Mouse (Mus musculus): ENCODE data around the gene Cep97. TPM values are rescaled to one million over a fixed set of nuclear protein-coding genes. Genes with fewer than 3 reads are reported as not detected.
A peak's percentile ranks its signal among the peaks of the same experiment; 100 is the strongest.
"Not testable (repeated sequence)": the region's sequence is repeated elsewhere in the genome, so short reads cannot be mapped to it uniquely, and the experiment has no call there.

Gene Cep97
- polyA plus RNA-seq, 1 experiment from 2014 or later, result 10.4 TPM

DNA sequence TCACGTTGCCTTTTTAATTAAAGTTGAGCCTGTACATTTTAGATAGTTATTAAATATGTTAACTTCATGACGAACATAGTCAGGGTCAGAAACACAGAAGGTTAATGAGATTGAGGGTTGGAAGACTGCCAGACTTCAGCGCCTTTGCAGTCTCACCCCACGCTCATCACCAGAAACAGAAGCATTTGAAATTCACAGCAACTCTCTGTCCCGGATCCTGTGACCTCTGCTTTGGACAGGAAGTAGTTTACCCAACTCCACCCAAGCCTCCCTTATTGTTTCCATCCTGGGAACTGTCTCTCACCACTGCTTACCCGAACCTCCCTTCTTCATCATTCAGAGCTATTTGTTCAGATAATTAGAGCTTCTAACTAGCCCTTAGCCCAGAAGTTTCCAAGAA, 58.6 kb downstream of the Cep97 start:
- Histone ChIP-seq H3K36me3 (no peaks in the 10 kb centered on the region), H3K27me3 (no peaks in the 10 kb centered on the region), H3K27ac (no peak overlapping the region), H3K9me3 (no peaks in the 10 kb centered on the region), H3K4me2 (no peak overlapping the region), H3K4me3 (no peak overlapping the region), H3K9ac (no peak overlapping the region), H3K4me1 (no peaks in the 10 kb centered on the region)
- ATAC-seq (ENCODE audit: insufficient number of reproducible peaks, insufficient read depth, low FRiP score, low TSS enrichment, low read depth), result no peak
- WGBS, result 73% methylated on average over 6 of the region's 6 CpGs

DNA sequence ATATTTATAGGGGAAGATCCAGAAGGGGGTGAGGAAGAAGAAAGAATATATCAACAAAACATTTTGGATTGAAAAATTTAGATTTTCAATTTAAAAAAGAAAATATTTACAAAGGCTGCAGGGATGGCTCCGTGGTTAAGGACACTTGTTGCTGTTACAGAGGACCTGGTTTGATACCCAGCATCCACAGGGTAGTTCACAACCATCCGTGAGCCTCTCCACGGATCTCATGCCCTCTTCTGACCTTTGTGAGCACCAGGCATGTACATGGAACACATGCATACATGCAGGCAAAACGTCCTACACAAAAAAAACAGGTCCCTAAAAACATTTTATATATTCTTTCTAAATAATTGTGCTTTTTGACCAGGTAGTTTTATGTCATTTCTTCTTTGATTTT, 70.8 kb downstream of the Cep97 start:
- Histone ChIP-seq H3K4me2 (no peak overlapping the region), H3K4me1 (no peaks in the 10 kb centered on the region), H3K27ac (no peak overlapping the region), H3K27me3 (no peaks in the 10 kb centered on the region), H3K9ac (no peak overlapping the region), H3K36me3 (0 out of 2 replicates have a peak, but pooled peaks cover 6% of the 10 kb centered on the region), H3K9me3 (no peaks in the 10 kb centered on the region), H3K4me3 (no peak overlapping the region)
- WGBS, result 59% methylated on average over 4 of the region's 4 CpGs
- no peak for ATAC-seq (ENCODE audit: insufficient number of reproducible peaks, insufficient read depth, low FRiP score, low TSS enrichment, low read depth)

DNA sequence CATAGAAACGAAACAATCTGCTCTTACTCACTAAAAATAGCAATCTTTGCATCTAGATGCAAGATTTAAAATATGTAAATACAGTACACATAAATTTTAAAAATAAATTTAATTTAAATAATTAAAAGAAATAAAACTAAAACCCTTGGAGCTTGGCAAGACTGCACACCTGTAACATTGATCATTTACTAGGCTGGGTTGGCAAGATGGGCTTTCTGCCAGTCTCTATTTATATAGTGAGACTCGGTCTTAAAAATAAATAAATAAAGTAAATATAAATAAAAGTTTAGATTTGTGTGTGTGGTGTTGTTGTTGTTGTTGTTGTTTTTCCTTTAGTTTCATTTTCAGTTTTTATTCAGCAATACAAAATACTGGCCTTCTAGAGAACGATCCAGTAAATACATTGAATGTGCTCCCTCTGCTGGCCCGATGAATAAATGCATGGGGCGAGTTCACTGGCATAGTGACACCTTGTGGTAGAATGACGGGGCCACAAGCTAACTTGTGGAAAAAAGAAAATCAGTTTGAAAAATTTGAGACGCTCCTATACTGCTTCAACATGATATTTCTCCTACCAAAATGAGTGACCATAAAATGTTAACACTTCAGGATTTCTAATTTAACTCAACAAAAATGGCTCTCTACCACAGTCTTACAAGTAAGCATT, 71.4 kb downstream of the Cep97 start:
- H3K9me3 ChIP-seq, result no peaks in the 10 kb centered on the region
- no peaks in the 10 kb centered on the region for H3K4me1 ChIP-seq
- ATAC-seq (ENCODE audit: insufficient number of reproducible peaks, insufficient read depth, low FRiP score, low TSS enrichment, low read depth), result no peak
- no peak overlapping the region for H3K9ac ChIP-seq
- no peak overlapping the region for H3K4me3 ChIP-seq
- H3K4me2 ChIP-seq, result no peak overlapping the region
- H3K27me3 ChIP-seq, result no peaks in the 10 kb centered on the region
- 0 out of 2 replicates have a peak, but pooled peaks cover 6% of the 10 kb centered on the region for H3K36me3 ChIP-seq
- 24% methylated on average over 7 of the region's 7 CpGs for WGBS
- H3K27ac ChIP-seq, result no peak overlapping the region

DNA sequence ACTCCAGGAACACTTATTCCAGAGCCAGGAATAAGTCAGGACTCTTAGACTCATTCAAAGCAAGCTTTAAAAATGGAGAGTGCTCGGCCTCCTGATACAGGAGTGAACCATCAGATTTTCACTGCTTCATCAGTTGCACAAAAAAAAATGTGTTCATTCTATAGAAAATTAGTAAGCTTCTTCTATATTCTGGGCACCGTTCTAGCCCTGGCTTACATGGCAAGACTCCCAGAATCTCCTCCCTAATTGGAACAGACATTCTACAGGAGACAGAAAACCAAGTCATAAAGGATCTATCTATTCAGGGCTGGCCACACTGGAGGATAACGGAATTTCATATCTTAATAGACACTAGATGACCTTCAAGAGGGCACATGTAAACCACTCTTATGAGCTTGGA, 73.6 kb downstream of the Cep97 start:
- WGBS, result 83% methylated on average over 3 of the region's 3 CpGs
- H3K9ac ChIP-seq, result no peak overlapping the region
- no peak overlapping the region for H3K4me2 ChIP-seq
- no peak overlapping the region for H3K27ac ChIP-seq
- peaks cover 9% of the 10 kb centered on the region for H3K36me3 ChIP-seq
- H3K27me3 ChIP-seq, result no peaks in the 10 kb centered on the region
- no peak overlapping the region for H3K4me3 ChIP-seq
- H3K4me1 ChIP-seq, result no peaks in the 10 kb centered on the region
- ATAC-seq (ENCODE audit: insufficient number of reproducible peaks, insufficient read depth, low FRiP score, low TSS enrichment, low read depth), result no peak
- H3K9me3 ChIP-seq, result no peaks in the 10 kb centered on the region

DNA sequence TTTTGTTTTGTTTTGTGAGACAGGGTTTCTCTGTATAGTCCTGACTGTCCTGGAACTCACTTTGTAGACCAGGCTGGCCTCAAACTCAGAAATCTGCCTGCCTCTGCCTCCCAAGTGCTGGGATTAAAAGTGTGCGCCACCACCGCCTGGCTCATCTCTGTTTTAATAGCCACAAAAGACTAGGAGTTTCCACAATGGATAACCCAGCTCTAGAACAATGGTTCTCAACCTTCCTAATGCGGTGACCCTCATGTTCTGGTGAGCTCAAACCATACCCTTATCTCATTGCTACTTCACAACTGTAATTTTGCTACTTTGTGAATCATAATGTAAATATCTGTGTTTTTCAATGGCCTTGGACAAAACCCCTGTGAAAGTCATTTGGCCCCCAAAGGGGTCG, 75.2 kb downstream of the Cep97 start:
- not testable (repeated sequence) for ATAC-seq (ENCODE audit: insufficient number of reproducible peaks, insufficient read depth, low FRiP score, low TSS enrichment, low read depth); H3K36me3 ChIP-seq
- 97% methylated on average over 4 of the region's 4 CpGs for WGBS

DNA sequence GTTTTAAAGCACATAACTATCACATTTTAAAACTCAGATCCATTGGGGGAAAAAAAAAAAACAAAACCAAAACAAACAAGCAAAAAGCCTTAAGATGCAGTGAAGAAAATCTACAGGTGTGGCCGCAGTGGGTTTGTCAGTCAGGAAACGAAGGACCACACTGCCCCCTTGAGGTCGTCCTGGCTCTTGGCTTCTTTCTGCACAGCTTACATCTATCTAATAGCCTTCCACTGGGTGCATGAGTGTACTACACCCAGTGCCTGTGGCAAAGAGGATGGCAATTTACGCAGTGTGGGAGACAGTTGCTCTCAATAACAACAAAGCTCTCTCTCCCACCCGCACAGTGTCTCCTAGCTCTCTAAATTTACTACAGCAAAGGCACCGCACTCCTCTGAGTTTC, 76.2 kb downstream of the Cep97 start:
- 59% methylated on average over 6 of the region's 6 CpGs for WGBS
- Histone ChIP-seq H3K9me3 (no peaks in the 10 kb centered on the region), H3K4me2 (no peak overlapping the region), H3K27ac (no peak overlapping the region), H3K27me3 (no peaks in the 10 kb centered on the region), H3K36me3 (peaks cover 9% of the 10 kb centered on the region), H3K4me3 (no peak overlapping the region), H3K4me1 (no peaks in the 10 kb centered on the region), H3K9ac (no peak overlapping the region)
- ATAC-seq (ENCODE audit: insufficient number of reproducible peaks, insufficient read depth, low FRiP score, low TSS enrichment, low read depth), result no peak

More for the DNA sequence above, 75.2 kb downstream of the Cep97 start:
- not testable (repeated sequence) for H3K4me1 ChIP-seq, H3K27ac ChIP-seq, H3K9ac ChIP-seq, H3K4me2 ChIP-seq, H3K9me3 ChIP-seq, H3K27me3 ChIP-seq, H3K4me3 ChIP-seq

DNA sequence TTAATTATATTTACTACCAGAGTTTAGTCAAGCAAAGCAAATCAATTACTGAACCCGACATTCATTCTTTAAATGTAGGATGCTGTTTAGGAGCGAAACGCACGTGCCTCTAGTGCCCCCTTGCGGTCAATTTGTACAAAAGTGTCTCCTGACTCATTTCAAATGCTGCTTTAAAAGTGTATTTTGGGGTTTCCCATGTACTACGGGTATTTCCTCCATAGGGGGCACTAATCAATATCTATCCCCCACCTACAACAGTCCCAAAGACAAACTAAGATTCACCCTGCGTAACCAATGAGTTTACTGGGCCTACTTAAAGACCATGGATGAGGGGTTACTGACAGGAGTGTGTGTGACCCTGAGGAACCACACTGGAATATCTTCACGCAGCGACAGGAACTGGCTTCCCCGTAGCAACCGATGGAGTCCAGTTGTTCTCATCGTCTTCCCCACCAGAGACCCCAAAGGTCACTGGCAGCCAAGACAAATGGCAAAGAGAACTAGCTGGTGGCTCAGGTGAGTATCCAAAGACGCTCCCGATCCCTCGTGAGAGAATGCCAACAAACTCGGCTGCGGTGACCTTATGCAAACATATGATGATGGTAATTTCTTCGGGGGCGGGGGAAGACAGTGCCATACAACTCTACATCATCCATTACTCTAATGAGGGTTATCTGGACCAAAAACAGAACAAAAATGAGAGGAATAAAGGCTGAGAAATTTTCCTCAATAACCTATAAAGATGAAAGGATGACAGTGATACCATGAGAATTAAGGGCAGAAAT, 81.5 kb downstream of the Cep97 start:
- WGBS, result 57% methylated on average over 19 of the region's 19 CpGs
- 0 out of 2 replicates have a peak, but pooled peaks have one; percentile 32 for ATAC-seq (ENCODE audit: insufficient number of reproducible peaks, insufficient read depth, low FRiP score, low TSS enrichment, low read depth)
- Histone ChIP-seq H3K9ac (no peak overlapping the region), H3K9me3 (no peaks in the 10 kb centered on the region), H3K36me3 (peaks cover 11% of the 10 kb centered on the region), H3K4me2 (no peak overlapping the region), H3K27ac (no peak overlapping the region), H3K4me3 (no peak overlapping the region), H3K27me3 (no peaks in the 10 kb centered on the region), H3K4me1 (no peaks in the 10 kb centered on the region)

DNA sequence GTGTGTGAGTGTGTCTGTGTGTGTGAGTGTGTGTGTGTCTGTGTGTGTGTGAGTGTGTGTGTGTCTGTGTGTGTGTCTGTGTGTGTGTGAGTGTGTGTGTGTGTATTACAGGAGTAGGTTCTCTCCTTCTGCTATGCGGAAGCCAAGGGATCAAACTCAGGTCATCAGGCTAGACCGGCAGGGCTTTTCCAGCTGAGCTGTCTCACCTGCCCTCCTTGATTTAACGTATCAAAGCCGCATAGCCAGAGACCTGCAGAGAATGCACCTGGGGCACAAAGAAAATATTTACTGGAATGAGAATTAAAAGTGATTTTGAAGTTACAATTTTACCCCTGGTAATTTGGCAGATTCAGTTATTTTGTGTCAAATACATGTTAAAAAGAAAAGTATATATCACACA, 82.1 kb downstream of the Cep97 start:
- Histone ChIP-seq H3K4me3 (no peak overlapping the region), H3K36me3 (peaks cover 11% of the 10 kb centered on the region), H3K27me3 (no peaks in the 10 kb centered on the region), H3K27ac (no peak overlapping the region), H3K9me3 (no peaks in the 10 kb centered on the region), H3K9ac (no peak overlapping the region), H3K4me2 (no peak overlapping the region), H3K4me1 (no peaks in the 10 kb centered on the region)
- ATAC-seq (ENCODE audit: insufficient number of reproducible peaks, insufficient read depth, low FRiP score, low TSS enrichment, low read depth), result no peak
- WGBS, result 25% methylated on average over 4 of the region's 4 CpGs

DNA sequence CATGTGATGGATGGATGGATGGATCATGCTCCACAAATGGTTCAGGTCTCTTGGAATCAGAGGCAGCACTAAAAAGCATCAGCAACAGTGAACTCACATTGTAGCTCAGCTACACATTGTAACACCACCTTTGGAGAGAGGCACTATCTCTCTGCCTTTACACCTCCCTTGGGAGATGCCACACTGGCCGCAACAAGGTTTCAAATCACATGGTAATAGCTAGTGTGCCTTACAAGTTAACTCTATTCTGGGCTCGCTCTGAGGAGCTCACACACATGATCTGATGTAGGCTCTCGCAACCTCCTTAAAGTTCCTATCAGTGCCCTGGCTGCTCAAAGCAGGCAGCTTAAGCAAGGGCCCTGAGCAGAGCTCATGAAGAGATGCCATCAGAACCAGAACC, 84.2 kb downstream of the Cep97 start:
- 68% methylated on average over 3 of the region's 3 CpGs for WGBS
- Histone ChIP-seq H3K27me3 (no peaks in the 10 kb centered on the region), H3K9me3 (no peaks in the 10 kb centered on the region), H3K4me3 (no peak overlapping the region), H3K4me1 (no peaks in the 10 kb centered on the region), H3K36me3 (peaks cover 5% of the 10 kb centered on the region; the same call in 1 of the 2 replicates), H3K27ac (no peak overlapping the region), H3K9ac (no peak overlapping the region), H3K4me2 (no peak overlapping the region)
- no peak for ATAC-seq (ENCODE audit: insufficient number of reproducible peaks, insufficient read depth, low FRiP score, low TSS enrichment, low read depth)

Other genes starting within 250 kb of the Cep97 start
- gene Nfkbiz, start 96.0 kb downstream of the Cep97 start, polyA plus RNA-seq (2015; fragmentation: Nextera tagmentation; extraction: Ambion mirVana), result 5.3 and 5.5 TPM in 2 replicates
- gene Nxpe3, start 39.6 kb downstream of the Cep97 start, polyA plus RNA-seq (2015; fragmentation: Nextera tagmentation; extraction: Ambion mirVana), result 0.83 TPM in 2 replicates
- gene Rpl24, start 31.4 kb upstream of the Cep97 start, polyA plus RNA-seq (2015; fragmentation: Nextera tagmentation; extraction: Ambion mirVana), result 746 and 859 TPM in 2 replicates
- gene Zbtb11, start 39.0 kb upstream of the Cep97 start, polyA plus RNA-seq (2015; fragmentation: Nextera tagmentation; extraction: Ambion mirVana), result 22.9 and 25.4 TPM in 2 replicates
- gene Pcnp, start 94.9 kb upstream of the Cep97 start, polyA plus RNA-seq (2015; fragmentation: Nextera tagmentation; extraction: Ambion mirVana), result 272 and 285 TPM in 2 replicates
- gene Trmt10c, start 103.0 kb upstream of the Cep97 start, polyA plus RNA-seq (2015; fragmentation: Nextera tagmentation; extraction: Ambion mirVana), result 27.7 and 28.5 TPM in 2 replicates
- gene Senp7, start 113.5 kb upstream of the Cep97 start, polyA plus RNA-seq (2015; fragmentation: Nextera tagmentation; extraction: Ambion mirVana), result 44.9 and 51.2 TPM in 2 replicates